Mouse (Mus musculus) E14TG2a.4 (cell line): ENCODE measurements around the gene Capza2.

Experiments
- H3K27me3 ChIP-seq: 2 replicates; pipeline ENCODE4 v1.6.1; 2014; ENCODE audit warnings: low read length, control low read depth; ENCODE audit not compliant: insufficient read depth
- H3K36me3 ChIP-seq: 2 replicates; pipeline ENCODE4 v1.6.1; 2014; ENCODE audit warnings: low read length, control low read depth; ENCODE audit not compliant: insufficient read depth
- H3K4me1 ChIP-seq: replicated peaks from 2 replicates; pipeline ENCODE4 v1.6.1; 2014; ENCODE audit warnings: low read depth, low read length, control low read depth
- H3K4me3 ChIP-seq: replicated peaks from 2 replicates; pipeline ENCODE4 v1.5.1; 2014; ENCODE audit warnings: mild to moderate bottlenecking, low read length
- H3K9me3 ChIP-seq: 2 replicates; pipeline ENCODE4 v1.6.1; 2014; ENCODE audit warnings: low read length, control low read depth
- CTCF ChIP-seq: conservative IDR thresholded peaks from 2 replicates; pipeline ENCODE4 v1.5.1; 2014; ENCODE audit warnings: low read length
- NANOG ChIP-seq: IDR thresholded peaks from 2 replicates; pipeline ENCODE4 v1.6.1; 2014; ENCODE audit warnings: borderline replicate concordance, low read length, mixed read lengths
- POU5F1 ChIP-seq: IDR thresholded peaks from 2 replicates; pipeline ENCODE4 v1.6.1; 2014; ENCODE audit warnings: low read length, borderline replicate concordance

Capza2 gene

DNA sequence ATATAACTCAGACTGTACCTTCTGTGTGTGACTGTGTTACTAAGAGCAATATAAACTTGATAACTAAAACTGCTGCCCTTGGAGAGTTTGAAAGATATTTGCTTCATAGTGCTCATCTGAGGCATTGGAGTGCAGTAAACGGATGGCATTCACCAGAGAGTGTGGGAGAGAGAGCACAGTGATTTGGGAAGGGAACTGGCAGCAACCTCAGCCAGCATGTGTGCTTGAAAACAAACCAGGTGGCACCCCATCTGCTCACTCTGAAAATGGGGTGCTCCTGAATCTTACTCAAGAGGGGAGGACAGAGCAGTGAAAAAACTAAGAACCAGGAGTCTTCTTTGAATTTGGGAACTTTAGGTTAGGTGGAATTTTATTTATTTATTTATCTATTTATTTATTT is 21.3 kb downstream of the Capza2 start:
- Histone ChIP-seq H3K9me3 (no peaks in the 10 kb centered on the region), H3K36me3 (peaks cover 65% of the 10 kb centered on the region), H3K4me3 (no peak overlapping the region), H3K27me3 (no peaks in the 10 kb centered on the region), H3K4me1 (no peaks in the 10 kb centered on the region)
- TF ChIP-seq NANOG (no peak), POU5F1 (no peak)

GRCm38 (mm10) chr6:17665348-17665747 is 29.3 kb downstream of the Capza2 start:
- TF ChIP-seq POU5F1 = no peak
- TF ChIP-seq NANOG = no peak
- TF ChIP-seq CTCF = no peak
- H3K36me3 ChIP-seq = peaks cover 80% of the 10 kb centered on the region
- H3K27me3 ChIP-seq = no peaks in the 10 kb centered on the region
- H3K4me1 ChIP-seq = peaks cover 8% of the 10 kb centered on the region; the same call in 1 of the 2 replicates
- no peaks in the 10 kb centered on the region for H3K9me3 ChIP-seq
- no peak overlapping the region for H3K4me3 ChIP-seq

DNA sequence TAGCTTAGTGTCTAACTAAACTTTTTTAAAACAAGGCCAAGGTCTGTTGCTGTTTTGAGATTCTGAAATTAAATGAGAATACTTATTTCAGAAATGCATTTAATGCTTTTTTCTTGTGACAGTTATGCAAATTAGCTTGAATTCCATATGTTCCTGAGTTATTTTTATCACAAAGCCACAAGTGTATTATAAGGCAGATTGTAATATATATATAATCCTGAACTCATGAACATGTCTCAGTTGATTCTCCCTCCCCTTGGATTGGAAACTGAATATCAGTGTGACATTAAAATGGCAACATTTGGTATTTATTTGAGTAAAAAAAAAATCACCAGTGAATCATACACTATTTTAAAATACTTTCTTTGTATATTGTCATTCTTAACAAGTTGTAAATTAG is 30.0 kb downstream of the Capza2 start:
- H3K9me3 ChIP-seq = no peaks in the 10 kb centered on the region; the same call in 1 of the 2 replicates
- peaks cover 8% of the 10 kb centered on the region; the same call in 1 of the 2 replicates for H3K4me1 ChIP-seq
- peaks cover 74% of the 10 kb centered on the region for H3K36me3 ChIP-seq
- no peak overlapping the region for H3K4me3 ChIP-seq
- no peaks in the 10 kb centered on the region for H3K27me3 ChIP-seq
- TF ChIP-seq CTCF (no peak), POU5F1 (no peak), NANOG (no peak)

DNA sequence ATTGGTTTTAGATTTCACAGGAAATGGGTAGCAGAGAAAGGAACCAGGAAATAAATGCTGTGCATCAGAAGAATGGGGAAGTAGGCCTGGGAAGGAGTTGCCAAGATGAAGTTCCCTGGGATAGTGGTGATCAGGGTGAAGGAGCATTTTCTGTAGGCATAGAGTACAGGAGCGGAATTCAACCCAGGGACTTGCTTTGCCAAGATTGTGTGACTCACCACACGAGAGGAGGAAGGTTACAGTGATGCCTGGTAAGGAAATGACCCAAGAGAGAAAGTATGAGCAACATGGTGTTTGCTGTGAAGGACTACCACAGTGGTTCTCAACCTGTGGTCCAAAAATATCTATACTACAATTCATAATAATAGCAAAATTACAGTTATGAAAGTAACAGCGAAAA is 31.8 kb downstream of the Capza2 start:
- Histone ChIP-seq H3K36me3 (peaks cover 56% of the 10 kb centered on the region), H3K4me3 (no peak overlapping the region), H3K4me1 (peaks cover 8% of the 10 kb centered on the region; the same call in 1 of the 2 replicates), H3K27me3 (no peaks in the 10 kb centered on the region), H3K9me3 (peaks cover 3% of the 10 kb centered on the region; the same call in 1 of the 2 replicates)
- no peak for TF ChIP-seq POU5F1
- TF ChIP-seq CTCF = no peak
- TF ChIP-seq NANOG = no peak

DNA sequence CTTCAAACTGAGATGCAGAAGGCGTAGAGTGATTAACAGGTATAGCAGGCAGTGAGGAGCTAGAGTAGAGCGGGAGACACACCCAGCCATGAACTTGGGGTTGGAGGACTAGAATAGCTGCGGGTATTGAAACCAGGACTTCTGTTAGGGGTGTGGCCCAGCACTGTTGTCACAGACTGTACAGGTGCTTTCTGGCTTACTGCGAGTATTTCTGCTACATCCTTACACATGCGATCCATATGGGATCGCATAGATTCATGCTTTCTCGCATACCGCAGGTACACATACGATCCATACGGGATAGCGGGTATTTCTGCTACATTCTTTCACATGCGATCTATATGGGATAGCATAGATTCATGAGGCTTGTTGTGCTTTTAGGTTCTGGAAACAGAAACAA is 32.3 kb downstream of the Capza2 start:
- Histone ChIP-seq H3K9me3 (peaks cover 3% of the 10 kb centered on the region; the same call in 1 of the 2 replicates), H3K36me3 (peaks cover 51% of the 10 kb centered on the region), H3K4me3 (no peak overlapping the region), H3K27me3 (no peaks in the 10 kb centered on the region), H3K4me1 (peaks cover 8% of the 10 kb centered on the region; the same call in 1 of the 2 replicates)
- TF ChIP-seq CTCF = no peak
- no peak for TF ChIP-seq POU5F1
- TF ChIP-seq NANOG = no peak

DNA sequence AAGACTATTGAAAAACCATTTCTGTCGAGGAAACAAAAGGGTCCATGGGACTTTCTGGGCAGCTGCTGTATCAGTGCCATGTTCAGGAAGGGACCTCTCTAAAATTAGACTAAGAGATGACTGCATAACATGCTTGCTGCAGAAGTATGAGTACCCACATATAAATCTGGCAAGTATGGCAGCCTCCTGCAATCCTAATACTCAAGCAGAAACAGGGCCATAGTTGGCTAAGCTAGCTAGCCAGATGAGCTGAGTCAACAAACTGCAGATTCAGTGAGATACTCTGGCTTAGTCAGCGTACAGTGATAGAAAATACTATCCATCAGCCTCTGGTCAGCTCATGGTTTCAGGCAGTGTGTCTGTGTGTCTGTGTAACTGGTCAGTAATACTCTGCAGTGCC is 33.8 kb downstream of the Capza2 start:
- peaks cover 8% of the 10 kb centered on the region; the same call in 1 of the 2 replicates for H3K4me1 ChIP-seq
- H3K9me3 ChIP-seq = peaks cover 3% of the 10 kb centered on the region; the same call in 1 of the 2 replicates
- no peak overlapping the region for H3K4me3 ChIP-seq
- no peaks in the 10 kb centered on the region for H3K27me3 ChIP-seq
- TF ChIP-seq CTCF (no peak), POU5F1 (no peak), NANOG (no peak)
- peaks cover 40% of the 10 kb centered on the region for H3K36me3 ChIP-seq

DNA sequence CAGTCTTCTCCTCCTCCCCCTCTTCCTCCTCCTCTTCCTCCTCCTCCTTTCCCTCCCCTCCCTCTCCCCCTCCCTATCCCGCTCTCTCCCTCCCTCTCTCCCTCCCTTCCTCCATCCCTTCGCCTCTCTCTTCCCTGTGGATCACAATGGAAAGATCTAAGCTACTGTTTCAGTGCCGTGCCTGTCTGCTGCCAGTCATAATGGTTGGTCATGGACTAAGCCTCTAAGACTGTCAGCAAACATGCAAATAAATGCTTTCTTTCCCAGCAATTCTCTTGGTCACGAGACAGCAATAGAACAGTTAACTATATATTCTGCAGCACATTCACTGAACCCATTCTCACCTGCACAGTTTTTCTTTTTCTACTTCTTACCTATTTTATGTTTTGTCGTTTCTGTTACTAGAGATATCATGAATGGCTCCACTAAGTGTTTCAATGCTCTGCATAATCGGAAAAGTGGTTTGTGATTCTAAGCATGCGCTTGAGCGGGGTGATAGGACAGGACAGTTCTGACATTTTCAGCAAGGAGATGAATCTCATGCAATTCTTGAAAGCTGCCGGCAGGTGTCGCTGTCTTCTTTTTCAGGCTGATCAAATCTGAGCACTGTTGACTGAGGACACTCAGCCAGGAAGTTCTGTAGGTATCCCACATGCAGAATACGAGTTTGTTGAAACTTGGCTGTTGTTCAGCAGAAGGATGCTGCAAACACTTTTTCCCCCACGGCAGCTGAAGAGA is 39.2 kb downstream of the Capza2 start:
- no peaks in the 10 kb centered on the region for H3K27me3 ChIP-seq
- TF ChIP-seq CTCF = peak; percentile 73
- TF ChIP-seq NANOG = no peak
- peaks cover 3% of the 10 kb centered on the region; the same call in 1 of the 2 replicates for H3K9me3 ChIP-seq
- H3K36me3 ChIP-seq = no peaks in the 10 kb centered on the region
- H3K4me3 ChIP-seq = no peak overlapping the region
- H3K4me1 ChIP-seq = no peaks in the 10 kb centered on the region

- Histone ChIP-seq H3K4me1 (no peaks in the 10 kb centered on the region), H3K4me3 (no peak overlapping the region), H3K36me3 (no peaks in the 10 kb centered on the region), H3K27me3 (no peaks in the 10 kb centered on the region), H3K9me3 (peaks cover 8% of the 10 kb centered on the region; the same call in 1 of the 2 replicates)
- TF ChIP-seq NANOG (no peak), POU5F1 (no peak), CTCF (no peak)
Measured at GRCm38 (mm10) chr6:17677008-17677407, 41.0 kb downstream of the Capza2 start.

GRCm38 (mm10) chr6:17680266-17680925 is 44.4 kb downstream of the Capza2 start:
- H3K36me3 ChIP-seq = no peaks in the 10 kb centered on the region
- peaks cover 9% of the 10 kb centered on the region; the same call in 1 of the 2 replicates for H3K9me3 ChIP-seq
- TF ChIP-seq NANOG (no peak), CTCF (no peak), POU5F1 (no peak)
- H3K4me1 ChIP-seq = no peaks in the 10 kb centered on the region
- H3K4me3 ChIP-seq = no peak overlapping the region
- H3K27me3 ChIP-seq = no peaks in the 10 kb centered on the region
